Mouse (Mus musculus): ENCODE data around the gene Cd27.

DNA sequence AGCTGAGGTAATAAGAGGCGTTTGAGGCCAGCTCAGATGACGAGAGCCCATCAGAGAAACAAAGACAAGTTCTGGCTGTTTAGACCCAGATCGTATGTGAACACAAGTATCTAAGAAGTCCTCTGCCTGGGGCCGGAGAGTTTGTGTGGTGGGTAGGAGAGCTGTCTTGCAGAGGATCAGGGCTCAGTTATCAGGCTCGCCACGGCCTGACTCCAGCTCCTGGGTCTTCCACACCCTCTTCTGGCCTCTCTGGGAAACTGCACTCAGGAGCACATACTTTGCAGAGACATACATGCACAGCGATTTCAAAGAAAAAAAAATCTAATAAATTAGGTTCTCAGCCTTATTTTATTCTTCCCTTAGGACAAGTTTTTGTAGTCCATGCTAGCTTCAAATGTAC lies 47.9 kb upstream of the Cd27 start:
- peak; percentile 33 for TF ChIP-seq CTCF (IDR thresholded peaks at IDR 0.05; ENCODE audit: low read depth)
- no peak for TF ChIP-seq EP300 (optimal IDR thresholded peaks at IDR 0.05)

Measured in stomach, postnatal 0 days (tissue).